Mouse (Mus musculus) MEL (cell line): ENCODE results near the gene Dab2. TPM values are rescaled to one million over a fixed set of nuclear protein-coding genes. Genes with fewer than 3 reads are reported as not detected.

ENCODE experiments used
- DNase-seq: peaks from one replicate; pipeline ENCODE4 v3.0.0; 2011; ENCODE audit warnings: low read depth, low spot score
- H3K27ac ChIP-seq: 2 replicates; pipeline ENCODE4 v1.5.1; 2012; ENCODE audit warnings: low read depth, mild to moderate bottlenecking, control low read depth, low read length, moderate library complexity; ENCODE audit not compliant: control insufficient read depth
- H3K27me3 ChIP-seq, 2 experiments: fragments of 150-350 bp in 1 of 2; sonication (generic) in 1 of 2; 2 replicates each; pipeline ENCODE4 v1.6.1; 2012; ENCODE audit warnings: low read length in 2 of 2, mild to moderate bottlenecking in 2 of 2, improper control_type of control experiment in 1 of 2, moderate library complexity in 1 of 2; ENCODE audit not compliant: insufficient read depth in 2 of 2, control insufficient read depth in 1 of 2
- H3K36me3 ChIP-seq, 2 experiments: 2 replicates each; pipeline ENCODE4 v1.6.1; 2012 to 2014; ENCODE audit warnings: low read length in 2 of 2, improper control_type of control experiment in 1 of 2, inconsistent platforms in 1 of 2, mild to moderate bottlenecking in 1 of 2; ENCODE audit not compliant: insufficient read depth in 2 of 2, control insufficient read depth in 1 of 2
- H3K4me1 ChIP-seq, 2 experiments: fragments of 150-350 bp in 1 of 2; sonication (generic) in 1 of 2; 2 replicates each; pipeline ENCODE4 v1.6.1; 2012; ENCODE audit warnings: low read length in 2 of 2, improper control_type of control experiment in 1 of 2, mild to moderate bottlenecking in 1 of 2; ENCODE audit not compliant: insufficient read depth in 2 of 2, control insufficient read depth in 1 of 2
- H3K4me3 ChIP-seq, 2 experiments: fragments of 150-350 bp in 1 of 2; sonication (generic) in 1 of 2; 2 replicates each; pipeline ENCODE4 v1.5.1; 2012; ENCODE audit warnings: low read depth in 2 of 2, low read length in 2 of 2, mild to moderate bottlenecking in 2 of 2, moderate library complexity in 2 of 2, control low read depth in 1 of 2, improper control_type of control experiment in 1 of 2; ENCODE audit not compliant: control insufficient read depth in 1 of 2, insufficient read depth in 1 of 2
- H3K79me2 ChIP-seq: 2 replicates; pipeline ENCODE4 v1.6.1; 2012; ENCODE audit warnings: mild to moderate bottlenecking, low read length, moderate library complexity; ENCODE audit not compliant: control insufficient read depth, poor library complexity, insufficient read depth
- H3K9ac ChIP-seq: 2 replicates; pipeline ENCODE4 v1.6.1; 2012; ENCODE audit warnings: low read depth, mild to moderate bottlenecking, control low read depth, low read length, moderate library complexity; ENCODE audit not compliant: control insufficient read depth, poor library complexity, severe bottlenecking
- H3K9me3 ChIP-seq: fragments of 150-350 bp; sonication (generic); replicated peaks from 2 replicates; pipeline ENCODE4 v1.6.1; 2012; ENCODE audit warnings: mild to moderate bottlenecking, low read length, improper control_type of control experiment, moderate library complexity; ENCODE audit not compliant: insufficient read depth
- CTCF ChIP-seq, 3 experiments: IDR thresholded peaks in 2 of 3; conservative IDR thresholded peaks in 1 of 3; 2 replicates each; pipeline ENCODE4 v1.5.1; 2011 to 2012; ENCODE audit warnings: low read length in 3 of 3, low read depth in 2 of 3, mild to moderate bottlenecking in 2 of 3, improper control_type of control experiment in 1 of 3, inconsistent platforms in 1 of 3, mixed read lengths in 1 of 3, moderate library complexity in 1 of 3; ENCODE audit not compliant: control insufficient read depth in 1 of 3, insufficient read depth in 1 of 3, poor library complexity in 1 of 3, severe bottlenecking in 1 of 3
- E2F4 ChIP-seq: IDR thresholded peaks from 2 replicates; pipeline ENCODE4 v1.6.1; 2011; ENCODE audit warnings: low read depth, low read length, improper control_type of control experiment, borderline replicate concordance
- ELF1 ChIP-seq: IDR thresholded peaks from 2 replicates; pipeline ENCODE4 v1.6.1; 2014; ENCODE audit warnings: low read depth, mild to moderate bottlenecking, inconsistent platforms, low read length, improper control_type of control experiment, moderate library complexity
- ETS1 ChIP-seq: IDR thresholded peaks from 2 replicates; pipeline ENCODE4 v1.6.1; 2012; ENCODE audit warnings: low read depth, mild to moderate bottlenecking, inconsistent platforms, low read length, improper control_type of control experiment, moderate library complexity
- GABPA ChIP-seq: IDR thresholded peaks from 2 replicates; pipeline ENCODE4 v1.6.1; 2012; ENCODE audit warnings: low read depth, mild to moderate bottlenecking, inconsistent platforms, low read length, improper control_type of control experiment, moderate library complexity
- GATA1 ChIP-seq: IDR thresholded peaks from 2 replicates; pipeline ENCODE4 v1.6.1; 2011; ENCODE audit warnings: low read depth, low read length, improper control_type of control experiment
- HCFC1 ChIP-seq: IDR thresholded peaks from 2 replicates; pipeline ENCODE4 v1.6.1; 2012; ENCODE audit warnings: low read depth, mild to moderate bottlenecking, inconsistent platforms, low read length, improper control_type of control experiment, moderate library complexity
- JUND ChIP-seq: IDR thresholded peaks from 2 replicates; pipeline ENCODE4 v1.6.1; 2011; ENCODE audit warnings: low read depth, mild to moderate bottlenecking, improper control_type of control experiment, low read length
- KAT2A ChIP-seq: conservative IDR thresholded peaks from 2 replicates; pipeline ENCODE4 v1.6.1; 2012; ENCODE audit warnings: low read depth, low read length, improper control_type of control experiment, inconsistent platforms
- MAFK ChIP-seq: IDR thresholded peaks from 2 replicates; pipeline ENCODE4 v1.6.1; 2011; ENCODE audit warnings: low read depth, mild to moderate bottlenecking, low read length, improper control_type of control experiment, borderline replicate concordance
- MAZ ChIP-seq: IDR thresholded peaks from 2 replicates; pipeline ENCODE4 v1.6.1; 2012; ENCODE audit warnings: low read depth, mild to moderate bottlenecking, inconsistent platforms, low read length, improper control_type of control experiment
- MXI1 ChIP-seq: IDR thresholded peaks from 2 replicates; pipeline ENCODE4 v1.6.1; 2011; ENCODE audit warnings: mild to moderate bottlenecking, low read depth, low read length, improper control_type of control experiment
- MYB ChIP-seq: IDR thresholded peaks from 2 replicates; pipeline ENCODE4 v1.6.1; 2011; ENCODE audit warnings: mild to moderate bottlenecking, low read depth, low read length, improper control_type of control experiment
- POLR2A ChIP-seq, 2 experiments: IDR thresholded peaks; 2 replicates each; pipeline ENCODE4 v1.6.1; 2011 to 2012; ENCODE audit warnings: low read length in 2 of 2, mild to moderate bottlenecking in 2 of 2, control low read depth in 1 of 2, improper control_type of control experiment in 1 of 2, low read depth in 1 of 2, moderate library complexity in 1 of 2; ENCODE audit not compliant: control insufficient read depth in 1 of 2, insufficient read depth in 1 of 2, poor library complexity in 1 of 2
- POLR2AphosphoS2 ChIP-seq: IDR thresholded peaks from 2 replicates; pipeline ENCODE4 v1.6.1; 2011; ENCODE audit warnings: low read length, improper control_type of control experiment
- POLR2AphosphoS5 ChIP-seq: IDR thresholded peaks from 2 replicates; pipeline ENCODE4 v1.6.1; 2012; ENCODE audit warnings: low read depth, borderline replicate concordance, mild to moderate bottlenecking, inconsistent platforms, low read length, moderate library complexity, mixed read lengths
- RAD21 ChIP-seq: IDR thresholded peaks from 2 replicates; pipeline ENCODE4 v1.6.1; 2011; ENCODE audit warnings: mild to moderate bottlenecking, low read depth, low read length, improper control_type of control experiment
- SIN3A ChIP-seq: IDR thresholded peaks from 2 replicates; pipeline ENCODE4 v1.6.1; 2012; ENCODE audit warnings: low read length, improper control_type of control experiment, inconsistent platforms
- TAL1 ChIP-seq: IDR thresholded peaks from 2 replicates; pipeline ENCODE4 v1.6.1; 2012; ENCODE audit warnings: mild to moderate bottlenecking, inconsistent platforms, low read length, moderate library complexity, mixed read lengths
- UBTF ChIP-seq: IDR thresholded peaks from 2 replicates; pipeline ENCODE4 v1.6.1; 2012; ENCODE audit warnings: low read depth, mild to moderate bottlenecking, inconsistent platforms, low read length, improper control_type of control experiment, moderate library complexity, borderline replicate concordance; ENCODE audit not compliant: insufficient read depth
- ZC3H11A ChIP-seq: IDR thresholded peaks from 2 replicates; pipeline ENCODE4 v1.6.1; 2012; ENCODE audit warnings: low read depth, mild to moderate bottlenecking, inconsistent platforms, low read length, improper control_type of control experiment
- ZKSCAN1 ChIP-seq: IDR thresholded peaks from 2 replicates; pipeline ENCODE4 v1.6.1; 2012; ENCODE audit warnings: low read depth, mild to moderate bottlenecking, inconsistent platforms, low read length, improper control_type of control experiment, moderate library complexity
- ZNF384 ChIP-seq: IDR thresholded peaks from 2 replicates; pipeline ENCODE4 v1.6.1; 2012; ENCODE audit warnings: low read depth, mild to moderate bottlenecking, inconsistent platforms, low read length, improper control_type of control experiment
- polyA plus RNA-seq, 2 experiments: library from polyadenylated mRNA; stranded (reverse) in 1 of 2; unstranded in 1 of 2; fragments of >175 nt in 1 of 2; fragments of >200 nt in 1 of 2; gene quantifications; 2 replicates each; pipeline versions ENCODE4 v1.2.1 to v1.2.4; 2012; ENCODE audit warnings: low replicate concordance in 2 of 2, low read depth in 1 of 2; ENCODE audit not compliant: insufficient read length in 2 of 2, insufficient read depth in 1 of 2, missing spikeins in 1 of 2
- total RNA-seq: library from RNA; depleted of rRNA; stranded (reverse); fragments of 300-350 nt; gene quantifications from 2 replicates; pipeline ENCODE4 v1.2.3, GENCODE M21; 2012

Dab2 gene
- total and polyA plus RNA-seq, 3 experiments: not detected

DNA sequence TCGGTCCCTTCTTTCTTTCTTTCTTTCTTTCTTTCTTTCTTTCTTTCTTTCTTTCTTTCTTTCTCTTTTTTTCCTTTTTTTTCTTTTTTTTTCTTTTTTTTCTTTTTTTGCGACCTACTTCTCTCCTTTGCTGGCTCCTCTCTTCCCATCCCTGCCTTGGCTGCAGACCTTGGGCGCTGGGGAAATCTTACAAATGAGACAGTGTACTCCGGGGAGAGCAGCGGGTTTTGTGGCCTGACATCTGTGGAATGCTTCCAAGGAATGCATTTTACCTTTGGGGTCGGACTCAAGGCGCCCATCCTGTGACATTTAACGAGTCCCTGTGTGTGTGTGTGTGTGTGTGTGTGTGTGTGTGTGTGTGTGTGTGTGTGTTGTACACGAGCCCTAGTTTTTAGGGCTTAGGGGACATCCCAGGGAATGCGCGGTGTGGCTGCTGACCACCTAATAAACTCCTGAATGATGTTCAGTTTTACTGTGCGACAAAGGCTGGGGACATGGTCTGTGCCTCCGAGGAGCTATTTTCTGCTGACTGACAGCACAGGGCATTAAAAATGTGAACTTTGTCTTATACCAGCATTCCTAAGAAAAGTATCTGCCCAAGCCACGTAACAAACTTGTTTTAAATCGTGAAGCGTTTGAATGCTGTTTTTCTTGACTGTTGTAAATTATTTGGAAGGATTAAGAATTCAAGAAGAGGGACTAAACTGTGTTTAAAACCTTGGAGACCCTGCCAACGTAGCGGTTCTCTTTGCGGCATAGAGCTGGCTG, 87.6 kb downstream of the Dab2 start:
- Histone ChIP-seq H3K9me3 (no peaks in the 10 kb centered on the region), H3K79me2 (no peaks in the 10 kb centered on the region), H3K36me3 (no peaks in the 10 kb centered on the region), H3K9ac (no peak overlapping the region), H3K4me3 (no peak overlapping the region), H3K27ac (no peak overlapping the region), H3K27me3 (peaks cover 0 to 6% of the 10 kb centered on the region in 2 experiments; a peak in 2 of 4 replicates), H3K4me1 (no peaks in the 10 kb centered on the region)
- TF ChIP-seq ZKSCAN1: no peak
- no peak for TF ChIP-seq POLR2AphosphoS5
- TF ChIP-seq ELF1: no peak
- no peak for TF ChIP-seq POLR2AphosphoS2
- no peak for TF ChIP-seq HCFC1
- no peak for TF ChIP-seq POLR2A (IDR thresholded peaks at IDR 0.05; ENCODE audit: control insufficient read depth in 1 of 2, insufficient read depth in 1 of 2, low read depth in 1 of 2, low read length in 2 of 2, poor library complexity in 1 of 2)
- no peak for TF ChIP-seq GABPA
- no peak for TF ChIP-seq KAT2A
- TF ChIP-seq MXI1: no peak
- TF ChIP-seq E2F4: no peak
- TF ChIP-seq JUND: no peak
- no peak for TF ChIP-seq UBTF
- TF ChIP-seq MAZ: no peak
- DNase-seq: no peak

DNA sequence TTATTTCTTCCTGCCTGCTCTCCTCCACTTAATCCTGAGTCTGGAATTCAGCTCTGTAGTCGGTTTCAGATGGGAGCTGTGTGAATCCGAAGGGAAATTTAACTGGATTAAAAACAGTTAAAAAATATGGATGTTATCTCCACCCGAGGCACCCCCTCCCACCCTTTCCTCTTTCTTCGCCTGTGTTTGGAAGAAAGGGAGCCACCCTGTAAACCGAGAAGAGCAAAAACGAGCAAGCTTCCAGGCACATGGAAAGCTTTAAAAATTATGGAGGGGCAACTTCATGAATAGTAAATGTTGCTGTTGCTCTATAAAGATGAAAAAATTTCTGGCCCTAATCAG, 88.1 kb downstream of the Dab2 start:
- peaks cover 0 to 6% of the 10 kb centered on the region in 2 experiments; a peak in 2 of 4 replicates for H3K27me3 ChIP-seq
- H3K27ac ChIP-seq: no peak overlapping the region
- H3K4me1 ChIP-seq: no peaks in the 10 kb centered on the region
- H3K36me3 ChIP-seq: no peaks in the 10 kb centered on the region
- TF ChIP-seq KAT2A: no peak
- TF ChIP-seq ZC3H11A: no peak
- no peak for TF ChIP-seq MAFK
- TF ChIP-seq ETS1: no peak
- TF ChIP-seq RAD21: no peak
- no peak for TF ChIP-seq UBTF
- no peak for TF ChIP-seq ZNF384
- no peak for TF ChIP-seq GATA1
- TF ChIP-seq TAL1: no peak
- TF ChIP-seq CTCF (IDR thresholded peaks at IDR 0.05 in 2 of 3, conservative IDR thresholded peaks at IDR 0.05 in 1 of 3; ENCODE audit: control insufficient read depth in 1 of 3, insufficient read depth in 1 of 3, low read depth in 2 of 3, low read length in 3 of 3, poor library complexity in 1 of 3, severe bottlenecking in 1 of 3): no peak
- no peak for TF ChIP-seq MYB
- no peak for TF ChIP-seq SIN3A
- no peak for TF ChIP-seq POLR2A (IDR thresholded peaks at IDR 0.05; ENCODE audit: control insufficient read depth in 1 of 2, insufficient read depth in 1 of 2, low read depth in 1 of 2, low read length in 2 of 2, poor library complexity in 1 of 2)
- TF ChIP-seq POLR2AphosphoS2: no peak
- TF ChIP-seq MXI1: no peak
- TF ChIP-seq ZKSCAN1: no peak
- TF ChIP-seq, all 39 proteins: peak for 0
- DNase-seq: no peak
- no peaks in the 10 kb centered on the region for H3K79me2 ChIP-seq
- H3K9me3 ChIP-seq: no peaks in the 10 kb centered on the region
- no peak overlapping the region for H3K4me3 ChIP-seq
- no peak overlapping the region for H3K9ac ChIP-seq
